Mouse (Mus musculus) myocyte (in vitro differentiated cells): Measurements from ENCODE around the gene Gm9495.
"Not testable (repeated sequence)": the region's sequence is repeated elsewhere in the genome, so short reads cannot be mapped to it uniquely, and the experiment has no call there.

Source experiments
- CEBPB ChIP-seq: IDR thresholded peaks from 2 replicates; pipeline ENCODE4 v1.6.1; 2011; ENCODE audit warnings: mild to moderate bottlenecking, moderate library complexity; ENCODE audit not compliant: poor library complexity, insufficient read depth, severe bottlenecking
- E2F4 ChIP-seq: IDR thresholded peaks from one replicate; pipeline ENCODE4 v1.6.1; 2011; ENCODE audit warnings: mild to moderate bottlenecking, control low read depth, moderate library complexity; ENCODE audit not compliant: insufficient read depth
- MAX ChIP-seq: IDR thresholded peaks from one replicate; pipeline ENCODE4 v1.6.1; 2011; ENCODE audit warnings: low read depth, mild to moderate bottlenecking, control low read depth
- MYOG ChIP-seq, 3 experiments: IDR thresholded peaks; one replicate each; pipeline ENCODE4 v1.6.1; 2011; ENCODE audit warnings: control low read depth in 2 of 3, low read depth in 2 of 3, mild to moderate bottlenecking in 2 of 3; ENCODE audit not compliant: insufficient read length in 2 of 3, control insufficient read depth in 1 of 3, insufficient read depth in 1 of 3
- POLR2A ChIP-seq: IDR thresholded peaks from one replicate; pipeline ENCODE4 v1.6.1; 2011; ENCODE audit warnings: low read depth, mild to moderate bottlenecking, control low read depth, moderate library complexity; ENCODE audit not compliant: insufficient read length
- REST ChIP-seq: IDR thresholded peaks from one replicate; pipeline ENCODE4 v1.6.1; 2011; ENCODE audit warnings: mild to moderate bottlenecking, control low read depth, moderate library complexity; ENCODE audit not compliant: insufficient read depth, insufficient read length
- SRF ChIP-seq: IDR thresholded peaks from one replicate; pipeline ENCODE4 v1.6.1; 2011; ENCODE audit warnings: low read depth; ENCODE audit not compliant: control insufficient read depth, insufficient read length
- TCF12 ChIP-seq: IDR thresholded peaks from one replicate; pipeline ENCODE4 v1.6.1; 2011; ENCODE audit warnings: mild to moderate bottlenecking, control low read depth; ENCODE audit not compliant: poor library complexity, insufficient read depth, severe bottlenecking
- USF1 ChIP-seq: IDR thresholded peaks from one replicate; pipeline ENCODE4 v1.6.1; 2011; ENCODE audit warnings: low read depth, mild to moderate bottlenecking, control low read depth, moderate library complexity

DNA sequence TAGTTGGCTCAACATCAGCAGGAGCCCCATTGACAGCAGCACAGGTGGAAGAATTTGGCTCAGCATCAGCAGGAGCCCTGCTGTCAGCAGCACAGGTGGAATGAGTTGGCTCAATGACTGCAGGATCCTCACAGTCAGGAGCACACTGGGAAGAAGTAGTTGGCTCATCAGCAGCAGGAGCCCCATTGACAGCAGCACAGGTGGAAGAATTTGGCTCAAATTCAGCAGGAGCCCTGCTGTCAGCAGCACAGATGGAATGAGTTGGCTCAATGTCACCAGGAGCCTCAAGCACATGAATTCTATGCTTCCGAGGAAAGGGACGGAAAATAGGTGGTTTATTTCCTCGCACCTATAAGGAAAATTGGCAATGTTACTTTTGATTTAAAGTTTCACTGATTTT lies 21.6 kb upstream of the Gm9495 start:
- TF ChIP-seq TCF12; POLR2A; USF1; REST; CEBPB; E2F4; MAX; SRF; MYOG (IDR thresholded peaks at IDR 0.05; ENCODE audit: control insufficient read depth in 1 of 3, insufficient read depth in 1 of 3, insufficient read length in 2 of 3, low read depth in 2 of 3): not testable (repeated sequence)
